Mouse (Mus musculus): ENCODE measurements around the gene Hs3st6. TPM values are rescaled to one million over a fixed set of nuclear protein-coding genes. Genes with fewer than 3 reads are reported as not detected.

The Hs3st6 gene
- polyA plus RNA-seq, 1 experiment from 2014 or later = 0.25 TPM

DNA sequence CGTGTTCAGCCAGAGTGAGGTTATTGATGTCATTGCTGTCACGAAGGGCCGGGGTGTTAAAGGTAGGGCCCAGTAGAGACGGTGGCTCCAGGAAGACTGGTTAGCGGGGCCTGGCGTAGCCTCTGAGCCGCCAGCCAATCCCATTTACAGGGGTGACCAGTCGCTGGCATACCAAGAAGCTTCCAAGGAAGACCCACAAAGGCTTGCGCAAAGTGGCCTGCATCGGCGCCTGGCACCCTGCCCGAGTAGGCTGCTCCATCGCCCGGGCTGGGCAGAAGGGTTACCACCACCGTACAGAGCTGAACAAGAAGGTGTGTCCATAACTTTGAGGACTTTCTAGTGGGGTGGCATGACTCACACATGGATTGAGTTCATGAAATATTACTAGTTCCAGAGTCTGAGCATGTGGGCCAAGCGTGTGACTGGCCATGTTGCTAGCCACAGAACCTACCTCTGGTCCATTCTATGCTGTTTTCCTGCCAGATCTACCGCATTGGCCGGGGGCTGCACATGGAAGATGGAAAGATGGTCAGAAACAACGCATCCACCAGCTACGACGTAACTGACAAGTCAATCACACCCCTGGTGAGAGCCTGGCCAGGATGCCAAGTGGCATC, 19.2 kb upstream of the Hs3st6 start:
- ATAC-seq (replicated peaks) = no peak
- H3K27ac ChIP-seq = no peak overlapping the region
- no peak overlapping the region for H3K4me3 ChIP-seq
- no peak overlapping the region; the same call in 1 of the 2 replicates for H3K9ac ChIP-seq
- H3K27me3 ChIP-seq (replicated peaks) = no peaks in the 10 kb centered on the region; the same call in 1 of the 2 replicates
- H3K36me3 ChIP-seq (replicated peaks) = no peaks in the 10 kb centered on the region
- no peak overlapping the region for H3K4me2 ChIP-seq
- H3K9me3 ChIP-seq = no peaks in the 10 kb centered on the region
- WGBS = 88% methylated on average over 21 of the region's 21 CpGs
- H3K4me1 ChIP-seq = peaks cover 18% of the 10 kb centered on the region

DNA sequence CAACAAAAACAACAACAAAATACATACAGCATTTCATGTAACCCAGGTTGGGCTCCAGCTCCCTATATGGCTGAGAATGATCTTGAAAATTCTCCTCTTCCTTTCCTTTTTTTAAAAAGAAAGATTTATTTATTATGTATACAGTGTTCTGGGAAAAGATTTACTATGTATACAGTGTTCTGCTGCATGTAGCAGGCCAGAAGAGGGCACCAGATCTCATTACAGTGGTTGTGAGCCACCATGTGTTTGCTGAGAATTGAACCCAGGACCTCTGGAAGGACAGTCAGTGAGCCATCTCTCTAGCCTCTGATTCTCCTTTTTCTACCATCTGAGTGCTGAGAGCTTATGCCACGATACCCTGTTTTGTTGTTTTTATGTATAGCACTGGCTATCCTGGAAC, 18.3 kb upstream of the Hs3st6 start:
- Histone ChIP-seq H3K27me3 (replicated peaks) (no peaks in the 10 kb centered on the region), H3K4me3 (no peak overlapping the region)

GRCm38 (mm10) chr17:24735446-24735845, 17.3 kb upstream of the Hs3st6 start:
- H3K27me3 ChIP-seq (replicated peaks) = no peaks in the 10 kb centered on the region
- H3K27ac ChIP-seq = no peak overlapping the region
- no peak overlapping the region for H3K9ac ChIP-seq
- H3K9me3 ChIP-seq = no peaks in the 10 kb centered on the region
- 78% methylated on average over 7 of the region's 7 CpGs for WGBS
- no peaks in the 10 kb centered on the region for H3K36me3 ChIP-seq (replicated peaks)
- peak overlapping the region; percentile 82; the same call in 1 of the 2 replicates for H3K4me2 ChIP-seq
- no peak for ATAC-seq (replicated peaks)
- H3K4me3 ChIP-seq = no peak overlapping the region
- peaks cover 18% of the 10 kb centered on the region for H3K4me1 ChIP-seq

More for the DNA sequence above, 18.3 kb upstream of the Hs3st6 start:
- 91% methylated on average over 1 of the region's 1 CpGs for WGBS
- Histone ChIP-seq H3K27ac (no peak overlapping the region), H3K4me1 (peaks cover 18% of the 10 kb centered on the region), H3K9me3 (no peaks in the 10 kb centered on the region), H3K9ac (no peak overlapping the region), H3K4me2 (no peak overlapping the region), H3K36me3 (replicated peaks) (no peaks in the 10 kb centered on the region)
- ATAC-seq (replicated peaks) = no peak

- no peaks in the 10 kb centered on the region for H3K27me3 ChIP-seq (replicated peaks)
- H3K27ac ChIP-seq = peak within 1 kb of the TSS; percentile 27; the same call in 1 of the 2 replicates
- no peaks in the 10 kb centered on the region for H3K36me3 ChIP-seq (replicated peaks)
- 1% methylated on average over 29 of the region's 29 CpGs for WGBS
- H3K4me1 ChIP-seq = peaks cover 18% of the 10 kb centered on the region
- peak within 1 kb of the TSS; percentile 58 for H3K9ac ChIP-seq
- H3K9me3 ChIP-seq = no peaks in the 10 kb centered on the region
- H3K4me2 ChIP-seq = peak within 1 kb of the TSS; percentile 82
- peak within 1 kb of the TSS; percentile 49 for H3K4me3 ChIP-seq
- peak; percentile 96 for ATAC-seq (replicated peaks)
Observed at GRCm38 (mm10) chr17:24736330-24737051, 16.3 kb upstream of the Hs3st6 start, which contains the start of gene Msrb1. Gene Msrb1 (plus strand): TSS chr17:24736642.

DNA sequence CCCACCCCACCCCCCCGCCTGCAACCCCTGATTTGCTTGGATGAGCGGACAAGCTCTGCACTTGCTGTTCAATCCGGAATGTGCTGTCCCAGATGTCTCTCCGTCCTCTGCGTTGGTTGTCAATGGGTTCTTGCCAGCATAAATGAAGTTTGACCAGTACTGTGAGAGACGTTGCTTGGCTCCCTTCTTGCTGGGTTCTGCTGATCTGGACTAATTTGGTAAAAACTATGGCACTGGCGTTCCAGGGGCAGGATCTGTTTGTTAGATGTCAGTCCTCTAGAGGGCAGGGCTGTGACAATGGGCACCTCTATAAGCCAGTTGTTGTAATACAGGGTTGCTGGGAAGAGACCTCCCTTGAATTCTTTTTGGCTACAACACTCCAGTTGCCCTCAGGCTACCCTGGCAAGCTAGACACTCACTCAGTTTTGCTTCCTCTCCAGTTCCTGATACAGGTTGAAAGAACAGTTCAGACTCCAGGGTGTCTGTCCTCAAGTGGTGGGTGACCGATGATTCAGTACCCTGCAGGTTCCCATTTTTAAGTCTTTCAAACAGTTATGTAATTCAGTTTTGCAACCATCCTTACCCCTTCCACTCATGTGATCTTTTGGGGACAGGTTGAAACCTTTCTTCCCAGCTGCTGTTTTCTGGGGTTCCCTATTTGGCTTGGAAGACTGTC, 15.5 kb upstream of the Hs3st6 start:
- H3K36me3 ChIP-seq (replicated peaks) = no peaks in the 10 kb centered on the region
- H3K4me2 ChIP-seq = peak overlapping the region; percentile 82
- H3K4me1 ChIP-seq = peaks cover 18% of the 10 kb centered on the region
- no peak overlapping the region for H3K9ac ChIP-seq
- H3K4me3 ChIP-seq = peak overlapping the region; percentile 49
- H3K9me3 ChIP-seq = no peaks in the 10 kb centered on the region
- H3K27me3 ChIP-seq (replicated peaks) = no peaks in the 10 kb centered on the region
- H3K27ac ChIP-seq = no peak overlapping the region
- WGBS = 27% methylated on average over 8 of the region's 8 CpGs
- ATAC-seq (replicated peaks) = no peak

GRCm38 (mm10) chr17:24738238-24738637, 14.6 kb upstream of the Hs3st6 start:
- H3K36me3 ChIP-seq (replicated peaks) = no peaks in the 10 kb centered on the region
- H3K27me3 ChIP-seq (replicated peaks) = no peaks in the 10 kb centered on the region
- no peak for ATAC-seq (replicated peaks)
- H3K4me1 ChIP-seq = peaks cover 18% of the 10 kb centered on the region
- H3K4me2 ChIP-seq = no peak overlapping the region
- no peak overlapping the region for H3K27ac ChIP-seq
- no peak overlapping the region for H3K9ac ChIP-seq
- H3K9me3 ChIP-seq = no peaks in the 10 kb centered on the region
- no peak overlapping the region for H3K4me3 ChIP-seq
- 90% methylated on average over 4 of the region's 4 CpGs for WGBS

DNA sequence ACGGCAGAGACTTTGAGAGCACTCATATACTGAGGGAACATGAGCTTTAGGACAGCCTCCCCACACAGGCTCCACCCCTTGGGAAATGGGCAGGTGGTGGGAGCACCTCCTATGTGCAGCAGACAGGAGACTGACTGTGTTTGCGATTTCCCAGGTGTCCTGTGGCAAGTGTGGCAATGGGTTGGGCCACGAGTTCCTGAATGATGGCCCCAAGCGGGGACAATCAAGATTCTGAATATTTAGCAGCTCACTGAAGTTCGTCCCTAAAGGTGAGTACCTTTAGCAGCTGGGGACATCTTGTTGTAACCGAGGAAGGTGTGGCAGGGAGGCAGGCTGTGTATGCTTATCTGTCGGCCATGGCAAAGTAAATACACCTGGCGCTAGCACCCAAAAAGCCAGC, 12.9 kb upstream of the Hs3st6 start:
- no peaks in the 10 kb centered on the region for H3K36me3 ChIP-seq (replicated peaks)
- no peak overlapping the region for H3K27ac ChIP-seq
- no peaks in the 10 kb centered on the region for H3K9me3 ChIP-seq
- no peaks in the 10 kb centered on the region for H3K27me3 ChIP-seq (replicated peaks)
- H3K9ac ChIP-seq = no peak overlapping the region
- no peak overlapping the region for H3K4me3 ChIP-seq
- peaks cover 18% of the 10 kb centered on the region for H3K4me1 ChIP-seq
- no peak for ATAC-seq (replicated peaks)
- WGBS = 83% methylated on average over 8 of the region's 8 CpGs
- H3K4me2 ChIP-seq = no peak overlapping the region

DNA sequence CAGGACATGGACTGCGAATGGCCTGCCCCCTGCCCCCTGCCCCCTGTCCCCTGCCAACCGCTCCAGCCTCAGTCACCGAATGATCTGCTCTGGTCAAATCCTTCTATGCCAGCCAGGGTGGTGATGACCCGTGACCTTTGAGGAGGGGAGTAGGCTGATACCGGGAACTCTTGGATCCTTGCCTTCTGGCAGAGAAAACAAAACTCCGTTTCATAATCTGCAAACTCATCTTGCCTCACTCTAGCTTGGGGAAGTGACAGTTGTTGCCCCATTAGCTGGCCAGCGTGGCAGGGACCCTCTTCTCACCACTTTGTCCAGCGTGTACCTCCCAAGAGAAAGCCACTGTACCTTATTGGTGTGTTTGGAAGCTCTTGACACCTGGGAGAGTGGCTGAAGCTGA, 10.5 kb upstream of the Hs3st6 start:
- Histone ChIP-seq H3K4me3 (no peak overlapping the region), H3K9me3 (no peaks in the 10 kb centered on the region), H3K4me1 (peaks cover 4% of the 10 kb centered on the region; the same call in 1 of the 2 replicates), H3K9ac (no peak overlapping the region), H3K36me3 (replicated peaks) (no peaks in the 10 kb centered on the region), H3K27me3 (replicated peaks) (no peaks in the 10 kb centered on the region), H3K27ac (no peak overlapping the region), H3K4me2 (no peak overlapping the region)
- ATAC-seq (replicated peaks) = no peak
- WGBS = 84% methylated on average over 8 of the region's 8 CpGs

DNA sequence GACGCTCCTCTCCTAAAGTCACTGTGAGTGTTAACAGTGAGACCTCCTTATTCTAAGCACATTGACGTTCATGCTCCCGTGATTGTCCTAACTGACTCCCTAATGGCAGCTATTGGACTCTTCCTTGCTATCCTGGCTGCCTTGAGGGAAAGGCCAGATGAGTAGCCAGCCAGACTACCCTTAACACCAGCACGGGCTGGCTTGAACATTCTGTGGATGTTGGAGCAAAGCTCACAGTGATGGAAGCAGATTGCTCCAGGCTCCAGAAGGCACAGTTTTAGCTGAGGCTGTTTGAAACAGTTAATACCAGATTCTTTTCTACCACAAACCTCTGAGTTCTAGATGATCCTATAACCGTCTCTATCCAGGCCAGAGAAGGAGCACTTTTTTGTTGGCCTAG, 8.9 kb upstream of the Hs3st6 start:
- Histone ChIP-seq H3K9me3 (no peaks in the 10 kb centered on the region), H3K9ac (no peak overlapping the region), H3K27ac (no peak overlapping the region), H3K4me3 (no peak overlapping the region), H3K4me2 (no peak overlapping the region), H3K4me1 (no peaks in the 10 kb centered on the region), H3K36me3 (replicated peaks) (no peaks in the 10 kb centered on the region), H3K27me3 (replicated peaks) (peaks cover 3% of the 10 kb centered on the region)
- 76% methylated on average over 5 of the region's 5 CpGs for WGBS
- no peak for ATAC-seq (replicated peaks)

- WGBS = 68% methylated on average over 3 of the region's 3 CpGs
- H3K9ac ChIP-seq = no peak overlapping the region
- no peaks in the 10 kb centered on the region for H3K36me3 ChIP-seq (replicated peaks)
- no peak for ATAC-seq (replicated peaks)
- H3K4me3 ChIP-seq = no peak overlapping the region
- H3K9me3 ChIP-seq = no peaks in the 10 kb centered on the region
- H3K27me3 ChIP-seq (replicated peaks) = peaks cover 3% of the 10 kb centered on the region
- H3K4me2 ChIP-seq = no peak overlapping the region
- H3K4me1 ChIP-seq = no peaks in the 10 kb centered on the region
- no peak overlapping the region for H3K27ac ChIP-seq
Observed at GRCm38 (mm10) chr17:24744381-24744780, 8.4 kb upstream of the Hs3st6 start.

GRCm38 (mm10) chr17:24745526-24746497, 7.0 kb upstream of the Hs3st6 start:
- WGBS = 19% methylated on average over 7 of the region's 7 CpGs
- Histone ChIP-seq H3K27me3 (replicated peaks) (peaks cover 15% of the 10 kb centered on the region), H3K36me3 (replicated peaks) (no peaks in the 10 kb centered on the region), H3K4me3 (no peak overlapping the region), H3K9me3 (no peaks in the 10 kb centered on the region), H3K27ac (no peak overlapping the region), H3K9ac (no peak overlapping the region), H3K4me1 (no peaks in the 10 kb centered on the region), H3K4me2 (no peak overlapping the region)
- peak; percentile 79 for ATAC-seq (replicated peaks)
